Mouse (Mus musculus) large intestine, adult 2 months (tissue): ENCODE results near the gene Stxbp6. TPM values are rescaled to one million over a fixed set of nuclear protein-coding genes. Genes with fewer than 3 reads are reported as not detected.

Experiments
- DNase-seq: peaks from one replicate; pipeline ENCODE4 v3.0.0-alpha.2; 2012; ENCODE audit warnings: low read depth, low spot score
- WGBS: fragments of 180-500 bp; shearing (Covaris S2); methylation state at CpG from one replicate; pipeline ENCODE4 v1.1.7; 2018; 5-methylcytosine and 5-hydroxymethylcytosine counted together
- polyA plus RNA-seq: library from polyadenylated mRNA; depleted of rRNA; stranded (reverse); fragments of >200 nt; gene quantifications from 2 replicates; pipeline ENCODE4 v1.2.3, GENCODE M21; 2012

Gene Stxbp6
- polyA plus RNA-seq, 1 experiment, result 11.2 TPM

- 95% methylated on average over 6 of the region's 6 CpGs for WGBS
- no peak for DNase-seq
Observed at GRCm38 (mm10) chr12:44932954-44933353, 141.6 kb downstream of the Stxbp6 start.

- WGBS, result 80% methylated on average over 7 of the region's 7 CpGs
- no peak for DNase-seq
Observed at GRCm38 (mm10) chr12:44931716-44932115, 142.8 kb downstream of the Stxbp6 start.

- DNase-seq, result no peak
- 85% methylated on average over 3 of the region's 3 CpGs for WGBS
Observed at GRCm38 (mm10) chr12:44928456-44928855, 146.1 kb downstream of the Stxbp6 start.

- DNase-seq, result no peak
- 87% methylated on average over 3 of the region's 3 CpGs for WGBS
Observed at GRCm38 (mm10) chr12:44925901-44926300, 148.6 kb downstream of the Stxbp6 start.

GRCm38 (mm10) chr12:44923273-44923672 lies 151.2 kb downstream of the Stxbp6 start:
- no peak for DNase-seq
- WGBS, result 80% methylated on average over 3 of the region's 3 CpGs

GRCm38 (mm10) chr12:44922241-44922640 lies 152.3 kb downstream of the Stxbp6 start:
- 63% methylated on average over 4 of the region's 4 CpGs for WGBS
- no peak for DNase-seq

GRCm38 (mm10) chr12:44919613-44920012 lies 154.9 kb downstream of the Stxbp6 start:
- 92% methylated on average over 2 of the region's 2 CpGs for WGBS
- no peak for DNase-seq

GRCm38 (mm10) chr12:44918929-44919328 lies 155.6 kb downstream of the Stxbp6 start:
- whole genome bisulfite sequencing, result 89% methylated on average over 2 of the region's 2 CpGs

GRCm38 (mm10) chr12:44913854-44914253 lies 160.7 kb downstream of the Stxbp6 start:
- no peak for DNase-seq
- WGBS, result 76% methylated on average over 4 of the region's 4 CpGs

More at GRCm38 (mm10) chr12:44918929-44919328, 155.6 kb downstream of the Stxbp6 start:
- DNase-seq, result no peak

GRCm38 (mm10) chr12:44908028-44908702 lies 166.3 kb downstream of the Stxbp6 start:
- WGBS, result 71% methylated on average over 3 of the region's 3 CpGs
- DNase-seq, result no peak

GRCm38 (mm10) chr12:44906001-44906400 lies 168.5 kb downstream of the Stxbp6 start:
- no peak for DNase-seq
- 57% methylated on average over 2 of the region's 2 CpGs for WGBS

- no peak for DNase-seq
- WGBS, result 48% methylated on average over 1 of the region's 1 CpGs
Observed at GRCm38 (mm10) chr12:44903205-44903732, 171.2 kb downstream of the Stxbp6 start.

- no peak for DNase-seq
- WGBS, result 92% methylated on average over 5 of the region's 5 CpGs
Observed at GRCm38 (mm10) chr12:44899173-44899870, 175.2 kb downstream of the Stxbp6 start.

- DNase-seq, result no peak
- 93% methylated on average over 1 of the region's 1 CpGs for WGBS
Observed at GRCm38 (mm10) chr12:44896460-44896859, 178.0 kb downstream of the Stxbp6 start.

GRCm38 (mm10) chr12:44889677-44890393 lies 184.7 kb downstream of the Stxbp6 start:
- DNase-seq, result no peak
- 88% methylated on average over 6 of the region's 6 CpGs for WGBS

- WGBS, result 58% methylated on average over 3 of the region's 3 CpGs
- no peak for DNase-seq
Observed at GRCm38 (mm10) chr12:44886826-44887225, 187.7 kb downstream of the Stxbp6 start.

- peak; percentile 32 for DNase-seq
- 19% methylated on average over 2 of the region's 2 CpGs for WGBS
Observed at GRCm38 (mm10) chr12:44872697-44873096, 201.8 kb downstream of the Stxbp6 start.

GRCm38 (mm10) chr12:44865442-44865841 lies 209.1 kb downstream of the Stxbp6 start:
- no peak for DNase-seq
- 52% methylated on average over 3 of the region's 3 CpGs for WGBS

- DNase-seq, result no peak
- 26% methylated on average over 5 of the region's 5 CpGs for WGBS
Observed at GRCm38 (mm10) chr12:44859454-44859853, 215.1 kb downstream of the Stxbp6 start.
